Mouse (Mus musculus): Measurements from ENCODE around the gene Rdh13. TPM values are rescaled to one million over a fixed set of nuclear protein-coding genes. Genes with fewer than 3 reads are reported as not detected.
"Not testable (repeated sequence)": the region's sequence is repeated elsewhere in the genome, so short reads cannot be mapped to it uniquely, and the experiment has no call there.

Gene Rdh13
- polyA plus RNA-seq, 1 experiment from 2014 or later, result 30.5 TPM

DNA sequence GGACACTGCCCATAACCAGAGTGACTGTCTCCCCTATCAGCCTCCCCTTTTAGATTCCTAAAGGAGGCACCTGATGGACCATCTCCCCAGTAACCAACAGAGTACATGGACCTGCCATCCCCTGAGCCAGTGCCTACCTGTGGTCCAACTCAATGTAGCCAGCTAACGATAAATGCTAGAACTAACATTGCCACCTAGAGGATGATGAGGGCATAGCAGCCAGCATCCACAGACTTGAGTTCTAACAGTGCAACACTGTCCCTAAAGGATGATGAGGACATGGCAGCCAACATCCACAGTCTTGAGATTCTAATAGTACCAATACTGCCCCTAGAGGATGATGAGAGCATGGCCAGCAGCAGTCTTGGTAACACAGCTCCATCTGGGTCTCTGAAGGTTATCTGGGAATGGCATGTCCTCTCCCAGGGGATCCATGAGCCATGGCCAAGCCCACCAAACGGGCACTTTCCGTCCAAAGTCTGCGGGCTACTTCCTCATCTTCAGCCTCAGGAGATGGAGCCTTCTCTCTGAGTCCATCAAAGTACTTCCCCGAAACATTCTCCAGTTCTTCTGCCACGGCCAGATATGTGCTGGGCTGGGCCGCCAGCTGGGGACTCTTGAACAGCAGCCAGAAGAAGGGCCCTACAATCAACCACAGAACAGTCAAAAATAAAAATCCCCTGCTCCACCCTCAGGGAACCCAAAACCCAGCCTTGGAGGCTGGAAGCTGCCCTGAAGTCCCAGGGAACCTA lies 18.1 kb downstream of the Rdh13 start:
- no peak overlapping the region for H3K27ac ChIP-seq
- no peak overlapping the region for H3K4me3 ChIP-seq
- H3K4me1 ChIP-seq, result no peaks in the 10 kb centered on the region
- no peaks in the 10 kb centered on the region; the same call in 1 of the 2 replicates for H3K9me3 ChIP-seq (replicated peaks)
- no peak overlapping the region for H3K9ac ChIP-seq
- peak; percentile 96 for ATAC-seq
- WGBS, result 77% methylated on average over 7 of the region's 7 CpGs
- H3K36me3 ChIP-seq (ENCODE audit: poor library complexity, severe bottlenecking), result peaks cover 76% of the 10 kb centered on the region
- no peak overlapping the region for H3K4me2 ChIP-seq
- no peaks in the 10 kb centered on the region for H3K27me3 ChIP-seq

DNA sequence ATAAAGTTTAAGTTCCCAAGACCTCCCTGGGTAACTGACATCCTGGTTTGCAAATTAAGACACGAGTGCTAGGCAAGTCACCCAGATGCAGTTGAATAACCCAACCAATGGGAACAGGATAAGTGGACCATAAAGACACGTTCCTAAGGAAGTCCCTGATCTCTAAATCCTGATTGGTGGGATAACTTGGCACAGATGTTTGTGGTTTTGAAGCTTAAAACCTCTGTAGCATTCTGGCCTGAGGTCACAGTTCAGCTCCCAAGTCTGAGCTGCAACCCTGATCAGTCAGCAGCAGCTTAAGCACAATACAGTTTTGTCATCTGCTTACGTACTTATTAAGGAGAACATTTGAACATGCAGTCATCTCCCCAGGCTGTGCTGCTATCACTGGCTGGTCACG lies 25.2 kb downstream of the Rdh13 start:
- Histone ChIP-seq H3K27ac (no peak overlapping the region), H3K4me1 (no peaks in the 10 kb centered on the region), H3K9ac (no peak overlapping the region), H3K27me3 (no peaks in the 10 kb centered on the region), H3K4me2 (no peak overlapping the region), H3K4me3 (no peak overlapping the region), H3K9me3 (replicated peaks) (no peaks in the 10 kb centered on the region), H3K36me3 (ENCODE audit: poor library complexity, severe bottlenecking) (peaks cover 12% of the 10 kb centered on the region)
- WGBS, result 67% methylated on average over 4 of the region's 4 CpGs
- no peak for ATAC-seq

GRCm38 (mm10) chr7:4419681-4420080 lies 25.8 kb downstream of the Rdh13 start:
- no peaks in the 10 kb centered on the region for H3K27me3 ChIP-seq
- no peak overlapping the region for H3K27ac ChIP-seq
- no peak overlapping the region for H3K9ac ChIP-seq
- ATAC-seq, result no peak
- H3K4me3 ChIP-seq, result no peak overlapping the region
- H3K4me1 ChIP-seq, result no peaks in the 10 kb centered on the region
- H3K9me3 ChIP-seq (replicated peaks), result no peaks in the 10 kb centered on the region
- peaks cover 7% of the 10 kb centered on the region for H3K36me3 ChIP-seq (ENCODE audit: poor library complexity, severe bottlenecking)
- 86% methylated on average over 6 of the region's 6 CpGs for WGBS
- H3K4me2 ChIP-seq, result no peak overlapping the region

- WGBS, result 95% methylated on average over 15 of the region's 15 CpGs
- not testable (repeated sequence) for H3K4me1 ChIP-seq; H3K4me3 ChIP-seq; H3K9me3 ChIP-seq (replicated peaks); H3K9ac ChIP-seq; H3K36me3 ChIP-seq (ENCODE audit: poor library complexity, severe bottlenecking); ATAC-seq; H3K27me3 ChIP-seq; H3K4me2 ChIP-seq; H3K27ac ChIP-seq
Observed at GRCm38 (mm10) chr7:4412406-4412805, 33.0 kb downstream of the Rdh13 start.

DNA sequence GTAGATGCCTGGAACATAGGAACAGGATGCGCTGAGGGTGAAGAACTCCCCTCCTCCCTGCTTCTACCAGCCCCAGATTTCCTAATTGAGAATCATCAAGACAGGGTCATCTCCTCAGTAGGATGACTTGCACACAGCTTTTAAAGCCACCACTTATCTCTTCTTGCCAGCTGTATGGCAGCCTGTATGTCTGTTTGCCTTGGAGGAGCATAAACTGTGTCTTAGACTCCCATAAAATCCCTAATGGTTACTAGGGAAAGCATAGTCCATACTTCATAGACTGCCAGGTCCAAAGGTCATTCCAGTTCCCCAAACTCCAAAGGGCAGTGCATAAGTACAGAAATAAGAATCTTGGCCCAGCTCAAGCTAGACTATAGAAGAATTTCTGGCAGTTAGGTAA lies 47.7 kb downstream of the Rdh13 start, which contains the start of gene Gp6:
Gene Gp6, minus strand, starts transcription at position 15 of the 400 bp plus-strand sequence.
- no peak for ATAC-seq
- no peak within 1 kb of the TSS for H3K4me2 ChIP-seq
- H3K27me3 ChIP-seq, result no peaks in the 10 kb centered on the region
- H3K9me3 ChIP-seq (replicated peaks), result no peaks in the 10 kb centered on the region
- no peaks in the 10 kb centered on the region for H3K36me3 ChIP-seq (ENCODE audit: poor library complexity, severe bottlenecking)
- WGBS, result 86% methylated on average over 1 of the region's 1 CpGs
- H3K4me3 ChIP-seq, result no peak within 1 kb of the TSS
- no peak within 1 kb of the TSS for H3K9ac ChIP-seq
- H3K27ac ChIP-seq, result no peak within 1 kb of the TSS
- no peaks in the 10 kb centered on the region for H3K4me1 ChIP-seq

Small RNA genes within 50 kb of the gene (microRNA-seq; reads per million reads assigned to microRNA genes)
- gene Gm24605 (not detected), gene Gm24752 (not detected), gene Gm25349 (not detected)

Other genes starting within 250 kb of the Rdh13 start
- not detected in 2 replicates for gene Lilra5, start 207.9 kb downstream of the Rdh13 start, polyA plus RNA-seq (2015; fragmentation: Nextera tagmentation; extraction: Ambion mirVana)
- not detected in 2 replicates for gene Ncr1, start 107.9 kb downstream of the Rdh13 start, polyA plus RNA-seq (2015; fragmentation: Nextera tagmentation; extraction: Ambion mirVana)
- gene Gp6, start 47.9 kb downstream of the Rdh13 start, polyA plus RNA-seq (2015; fragmentation: Nextera tagmentation; extraction: Ambion mirVana), result 0.05 TPM in 2 replicates
- gene Eps8l1, start 15.0 kb upstream of the Rdh13 start, polyA plus RNA-seq (2015; fragmentation: Nextera tagmentation; extraction: Ambion mirVana), result 4.0 and 5.7 TPM in 2 replicates
- gene Ppp1r12c, start 56.0 kb upstream of the Rdh13 start, polyA plus RNA-seq (2015; fragmentation: Nextera tagmentation; extraction: Ambion mirVana), result 33.8 and 36.8 TPM in 2 replicates
- gene Tnnt1, start 70.7 kb upstream of the Rdh13 start, polyA plus RNA-seq (2015; fragmentation: Nextera tagmentation; extraction: Ambion mirVana), result 3.9 and 5.7 TPM in 2 replicates
- gene Tnni3, start 78.6 kb upstream of the Rdh13 start, polyA plus RNA-seq (2015; fragmentation: Nextera tagmentation; extraction: Ambion mirVana), result 0.89 and 4.9 TPM in 2 replicates
- 1.4 and 2.0 TPM in 2 replicates for gene Dnaaf3, start 86.8 kb upstream of the Rdh13 start, polyA plus RNA-seq (2015; fragmentation: Nextera tagmentation; extraction: Ambion mirVana)
- 64.0 and 86.3 TPM in 2 replicates for gene Syt5, start 101.9 kb upstream of the Rdh13 start, polyA plus RNA-seq (2015; fragmentation: Nextera tagmentation; extraction: Ambion mirVana)
- gene Ptprh, start 158.4 kb upstream of the Rdh13 start, polyA plus RNA-seq (2015; fragmentation: Nextera tagmentation; extraction: Ambion mirVana), result 0.09 and 0.13 TPM in 2 replicates
- gene Tmem86b, start 185.8 kb upstream of the Rdh13 start, polyA plus RNA-seq (2015; fragmentation: Nextera tagmentation; extraction: Ambion mirVana), result 2.9 and 3.3 TPM in 2 replicates
- gene Ppp6r1, start 213.4 kb upstream of the Rdh13 start, polyA plus RNA-seq (2015; fragmentation: Nextera tagmentation; extraction: Ambion mirVana), result 7.8 and 8.1 TPM in 2 replicates
- 117 and 125 TPM in 2 replicates for gene Hspbp1, start 239.4 kb upstream of the Rdh13 start, polyA plus RNA-seq (2015; fragmentation: Nextera tagmentation; extraction: Ambion mirVana)
- gene Brsk1, start 245.0 kb upstream of the Rdh13 start, polyA plus RNA-seq (2015; fragmentation: Nextera tagmentation; extraction: Ambion mirVana), result 6.1 and 6.5 TPM in 2 replicates

Measured in forebrain, embryonic 13.5 days (tissue).